Mouse (Mus musculus) embryo, embryonic 10.5 days (tissue): ENCODE measurements around the gene Uhmk1.
A peak's percentile ranks its signal among the peaks of the same experiment; 100 is the strongest.
"Not testable (repeated sequence)": the region's sequence is repeated elsewhere in the genome, so short reads cannot be mapped to it uniquely, and the experiment has no call there.

Source experiments
- DNase-seq: peaks from one replicate; pipeline ENCODE4 v3.0.0-alpha.2; 2015; ENCODE audit warnings: low spot score

Uhmk1 gene

DNA sequence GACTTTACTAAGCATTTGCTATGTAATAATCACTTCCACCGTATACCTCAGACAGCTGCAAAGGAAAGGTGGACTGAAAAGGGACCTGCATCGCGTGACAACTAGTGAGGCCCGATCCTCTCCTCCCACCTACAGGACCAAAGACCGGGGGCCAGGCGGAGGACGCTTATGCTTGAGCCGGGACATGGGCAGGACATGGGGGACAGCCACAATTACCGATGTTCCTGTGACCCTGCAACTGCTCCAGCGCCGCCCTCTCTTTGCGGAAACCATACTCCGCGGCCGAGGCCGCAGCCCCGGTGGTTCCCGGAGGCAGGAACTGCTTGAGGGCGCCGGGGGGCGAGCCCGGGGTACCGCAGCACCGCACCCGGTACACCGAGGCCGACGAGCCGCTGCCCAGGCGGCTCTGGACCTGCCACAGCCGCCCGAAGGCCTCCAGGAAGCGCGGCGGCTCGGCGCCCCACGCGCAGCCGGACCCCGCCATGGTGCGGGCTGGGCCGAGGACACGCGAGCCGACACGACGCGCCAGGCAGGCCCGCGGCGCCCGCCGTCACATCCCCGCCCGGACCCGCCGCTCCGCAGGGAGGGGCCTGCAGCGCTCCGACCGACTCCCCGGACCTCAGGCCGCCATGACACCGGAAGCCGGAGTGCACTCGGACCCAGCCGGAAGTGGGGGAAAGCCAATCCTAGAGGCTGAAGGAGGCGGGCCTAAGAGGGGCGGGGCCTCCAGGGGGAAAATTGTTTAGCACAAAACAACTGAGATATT lies at the start of gene Uhmk1:
TSS of gene Uhmk1 (minus strand) at position 641 of the 766 bp plus-strand sequence.
- DNase-seq, result peak; percentile 94

DNA sequence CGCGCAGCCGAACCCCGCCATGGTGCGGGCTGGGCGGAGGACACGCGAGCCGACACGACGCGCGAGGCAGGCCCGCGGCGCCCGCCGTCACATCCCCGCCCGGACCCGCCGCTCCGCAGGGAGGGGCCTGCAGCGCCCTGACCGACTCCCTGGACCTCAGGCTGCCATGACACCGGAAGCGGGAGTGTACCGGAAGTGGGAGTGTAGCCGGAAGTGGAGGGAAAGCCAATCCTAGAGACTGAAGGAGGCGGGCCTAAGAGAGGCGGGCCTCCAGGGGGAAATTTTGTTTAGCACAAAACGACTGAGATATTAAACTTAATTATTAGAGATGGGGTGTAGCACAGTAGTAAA lies 40.3 kb upstream of the Uhmk1 start:
- DNase-seq, result peak; percentile 94

DNA sequence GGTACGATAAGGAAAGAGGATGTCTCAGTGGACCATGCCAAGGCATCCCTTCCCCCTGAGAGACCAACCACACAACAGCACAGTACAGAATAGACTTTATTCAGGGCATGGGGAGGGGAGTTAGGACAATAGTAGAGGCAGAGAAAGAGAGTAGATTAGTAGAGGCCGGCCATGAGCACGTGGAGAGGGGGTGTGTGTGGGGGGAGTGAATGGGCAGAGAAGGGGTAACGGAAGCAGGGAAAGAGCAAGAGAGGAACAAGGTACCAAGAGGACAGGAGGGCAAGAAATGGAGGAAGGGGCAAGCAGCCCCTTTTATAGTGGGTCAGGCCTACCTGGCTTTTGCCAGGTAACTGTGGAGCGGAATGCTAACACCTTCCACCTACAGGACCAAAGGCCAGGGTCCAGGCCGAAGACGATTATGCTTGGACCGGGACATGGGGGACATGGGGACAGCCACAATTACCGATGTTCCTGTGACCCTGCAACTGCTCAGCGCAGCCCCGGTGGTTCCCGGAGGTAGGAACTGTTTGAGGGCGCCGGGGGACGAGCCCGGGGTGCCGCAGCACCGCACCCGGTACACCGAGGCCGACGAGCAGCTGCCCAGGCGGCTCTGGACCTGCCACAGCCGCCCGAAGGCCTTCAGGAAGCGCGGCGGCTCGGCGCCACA lies 39.8 kb upstream of the Uhmk1 start:
- no peak for DNase-seq

DNA sequence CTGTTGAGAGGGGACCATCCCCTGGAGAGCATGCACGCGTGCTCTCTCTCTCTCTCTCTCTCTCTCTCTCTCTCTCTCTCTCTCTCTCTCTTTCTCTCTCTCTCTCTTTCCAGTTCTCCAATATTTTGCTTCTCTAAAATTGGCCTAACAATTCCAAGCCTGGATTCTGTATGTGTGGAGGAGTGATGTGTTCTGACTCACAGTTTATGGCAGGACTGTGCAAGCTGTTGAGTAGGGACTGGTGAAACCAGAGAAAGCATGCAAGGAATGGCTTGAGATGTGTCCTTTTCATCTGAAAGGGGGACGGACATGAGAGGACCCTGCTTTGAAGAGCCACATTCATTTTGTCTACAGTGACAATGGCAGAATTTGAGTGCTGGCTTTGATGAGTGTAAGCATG lies 29.8 kb upstream of the Uhmk1 start:
- no peak for DNase-seq

DNA sequence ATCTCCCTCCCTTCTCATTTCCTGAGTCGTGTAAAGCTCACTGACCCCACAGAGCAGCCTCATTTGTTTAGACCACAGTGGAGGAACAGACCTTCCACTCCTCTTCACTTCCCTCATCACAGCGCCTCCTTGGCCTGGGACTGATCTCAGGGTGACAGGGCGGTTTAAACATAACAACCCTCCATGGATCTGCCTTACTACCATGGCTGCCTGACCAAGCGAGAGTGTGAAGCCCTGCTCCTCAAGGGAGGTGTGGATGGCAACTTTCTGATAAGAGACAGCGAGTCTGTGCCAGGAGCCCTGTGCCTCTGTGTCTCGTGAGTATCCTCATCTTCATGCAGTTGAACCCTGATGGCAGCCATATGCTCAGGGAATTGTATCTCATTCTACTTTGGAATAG lies 17.5 kb upstream of the Uhmk1 start, which contains the start of gene Sh2d1b2:
TSS of gene Sh2d1b2 (plus strand) at position 62 of the 400 bp plus-strand sequence.
- DNase-seq, result not testable (repeated sequence)

DNA sequence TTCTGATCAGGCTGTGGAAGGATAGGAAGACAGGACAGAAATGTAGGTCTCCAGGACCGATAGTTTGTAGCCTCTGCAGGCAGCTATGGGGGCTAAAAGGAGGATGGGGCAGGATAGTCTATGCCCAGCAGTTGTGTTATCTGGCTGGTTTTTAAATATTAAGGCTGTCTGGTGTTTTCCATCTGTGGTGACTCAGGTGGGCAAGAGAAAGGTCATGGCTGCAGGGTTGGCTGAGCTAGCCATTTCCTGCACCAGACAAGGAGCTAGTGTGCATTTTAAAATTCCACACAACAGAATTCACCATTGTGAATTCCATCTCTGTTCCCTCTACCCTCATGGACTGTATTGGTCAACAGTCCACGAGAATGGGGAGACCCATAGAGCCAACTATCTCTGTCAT lies 8.1 kb upstream of the Uhmk1 start:
- no peak for DNase-seq

DNA sequence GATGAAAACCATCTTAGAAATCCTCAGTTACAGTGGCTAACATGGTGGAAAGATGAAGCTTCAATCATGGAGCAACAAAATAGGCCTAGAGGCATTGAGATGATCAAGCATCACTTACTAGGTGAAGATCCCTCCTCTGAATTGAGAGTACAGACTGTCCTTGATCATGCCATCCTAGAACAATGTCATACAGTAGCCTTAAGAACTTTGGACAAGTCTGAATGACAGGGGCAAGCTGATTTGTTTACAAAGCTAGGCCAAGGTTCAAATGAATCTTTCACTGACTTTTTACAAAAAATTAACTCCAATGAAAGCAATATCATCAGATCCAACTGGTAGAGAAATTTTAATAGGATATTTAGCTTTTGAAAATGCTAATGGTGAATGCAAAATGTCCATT lies 5.2 kb upstream of the Uhmk1 start:
- DNase-seq, result no peak

DNA sequence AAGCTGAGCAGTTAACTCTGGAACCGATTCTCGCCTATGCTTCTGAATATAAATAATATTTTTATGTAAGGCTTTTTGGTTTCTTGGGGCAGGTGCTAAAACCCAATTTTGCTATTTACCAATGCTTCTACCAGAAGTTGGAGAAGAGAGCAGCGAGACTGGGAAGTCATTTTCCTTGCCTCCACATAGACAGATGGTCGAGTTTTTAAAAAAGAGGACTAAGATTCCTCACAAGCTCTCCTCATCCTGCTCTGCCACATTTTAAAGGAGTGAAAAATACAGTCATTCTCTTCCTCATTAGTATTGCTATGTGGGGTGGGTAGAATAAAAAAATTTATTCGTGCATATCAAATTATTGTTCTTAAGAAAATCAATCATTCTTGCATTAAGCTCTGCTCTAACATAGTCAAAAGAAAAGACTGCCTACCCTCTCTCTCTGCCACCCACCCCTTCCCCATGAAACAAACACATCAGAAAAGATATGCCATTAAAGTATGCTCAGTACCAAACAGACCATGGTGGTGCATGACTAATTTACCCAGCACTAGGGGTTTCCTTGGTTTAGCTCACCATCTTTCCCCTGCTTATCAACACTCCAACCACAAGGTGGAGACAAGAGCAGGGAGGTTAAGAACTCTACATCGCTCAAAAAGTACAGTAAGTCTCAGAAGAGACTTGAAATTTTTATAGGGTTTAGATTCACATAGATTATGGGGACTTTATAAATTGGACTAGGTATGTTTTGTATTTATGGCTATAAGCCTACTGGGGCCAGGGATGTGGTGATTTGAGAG lies 3.1 kb upstream of the Uhmk1 start:
- peak; percentile 62 for DNase-seq

DNA sequence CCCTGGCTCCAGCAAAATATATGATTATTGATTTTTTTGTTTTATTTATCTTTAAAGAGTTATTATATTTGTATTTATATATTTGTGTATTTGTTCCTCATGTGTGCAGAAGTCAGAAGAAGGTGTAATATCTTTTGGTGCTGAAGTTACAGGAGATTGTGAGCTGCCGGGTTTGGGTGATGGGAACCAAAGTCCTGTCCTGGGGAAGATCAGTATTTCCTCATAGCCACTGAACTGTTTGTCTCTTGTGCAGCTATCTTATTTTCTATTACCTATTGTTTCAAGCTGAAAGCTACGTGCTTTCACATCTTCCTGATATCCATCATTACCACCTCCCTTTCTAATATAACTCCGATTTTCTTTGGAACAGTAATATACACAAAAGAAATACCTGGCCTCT lies 393 bp upstream of the Uhmk1 start:
- no peak for DNase-seq

DNA sequence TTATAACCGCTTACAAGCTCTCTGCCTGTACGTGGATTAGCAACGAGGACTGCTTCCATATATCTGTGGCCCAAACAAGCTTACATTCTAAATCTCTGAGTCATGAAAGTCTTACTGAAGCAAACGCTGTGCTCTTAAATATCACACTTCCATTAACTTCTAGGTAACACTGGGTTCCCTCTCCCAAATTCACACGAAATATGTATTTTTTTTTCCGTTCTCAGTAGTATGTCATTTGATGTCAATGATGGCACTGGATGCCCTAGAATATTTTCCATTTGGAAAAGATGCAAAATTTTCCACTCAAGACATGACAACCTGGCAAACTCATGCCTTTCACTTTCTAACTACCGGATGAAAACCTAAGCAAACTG lies 827 bp downstream of the Uhmk1 start:
- no peak for DNase-seq

DNA sequence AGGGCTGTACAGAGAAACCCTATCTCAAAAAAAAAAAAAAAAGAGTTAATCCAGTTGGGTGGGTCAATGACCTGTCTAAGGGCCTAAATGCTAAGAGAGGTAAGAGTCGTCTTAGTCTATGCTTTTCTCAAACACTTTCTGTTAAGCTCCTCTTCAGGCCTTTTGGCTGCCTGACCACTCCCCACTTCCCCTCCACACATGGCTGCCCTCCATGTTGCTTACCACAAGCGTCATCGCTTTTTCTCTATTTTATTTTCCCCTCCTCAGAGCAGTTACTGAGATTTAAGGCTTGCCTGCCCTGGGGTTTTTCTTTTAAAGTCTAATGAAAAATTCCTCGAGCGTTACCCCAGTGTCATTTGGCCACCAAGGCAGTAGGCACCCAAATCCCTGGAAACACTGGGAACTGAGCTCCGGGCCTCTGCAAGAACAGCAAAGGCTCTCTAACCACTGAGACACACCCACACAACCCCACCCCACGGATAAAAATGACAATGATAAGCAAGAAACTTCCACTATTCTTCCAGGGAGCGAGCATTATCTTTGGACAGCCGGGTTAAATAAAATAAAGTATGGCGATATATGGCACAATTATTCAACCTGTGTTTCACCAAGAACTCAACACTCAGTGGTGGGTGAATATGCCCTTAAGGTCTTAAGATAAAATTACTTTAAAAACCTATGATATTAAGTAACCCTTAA lies 1.9 kb downstream of the Uhmk1 start:
- no peak for DNase-seq

DNA sequence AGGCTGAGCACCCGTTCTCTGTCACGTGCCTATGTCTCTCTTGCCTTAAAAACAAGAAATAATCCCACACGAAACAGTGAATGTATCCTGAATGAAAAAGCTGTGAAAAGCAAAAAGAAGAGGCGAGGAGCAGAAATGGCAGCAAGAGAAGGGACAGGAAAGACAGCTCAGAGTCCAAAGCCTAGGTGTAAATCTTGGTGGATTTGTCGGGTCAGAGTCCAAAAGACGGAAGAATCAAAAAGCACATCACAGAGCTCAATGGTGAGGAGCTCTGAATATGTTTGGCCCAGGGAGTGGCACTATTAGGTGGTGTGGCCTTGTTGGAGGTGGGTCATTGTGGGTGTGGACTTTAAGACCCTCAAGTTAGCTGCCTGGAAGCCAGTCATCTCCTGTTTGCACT lies 8.8 kb downstream of the Uhmk1 start:
- DNase-seq, result no peak

DNA sequence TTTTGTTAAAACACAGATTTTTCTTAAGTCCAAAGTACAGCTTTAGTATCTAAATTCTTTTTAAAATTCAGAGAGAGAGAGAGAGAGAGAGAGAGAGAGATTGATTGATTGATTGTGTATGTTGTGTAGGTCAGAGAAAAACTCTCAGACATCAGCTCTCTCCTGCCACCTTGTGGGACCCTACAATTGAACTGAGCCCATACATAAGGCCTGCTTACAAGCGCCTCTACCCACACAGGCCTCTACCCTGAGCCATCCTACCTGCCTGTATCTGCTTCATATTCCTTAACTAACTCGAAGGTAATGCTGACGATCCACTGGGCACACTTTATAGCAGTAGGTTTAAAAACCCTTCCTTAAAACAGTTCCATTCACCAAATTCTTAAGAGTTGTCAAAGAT lies 14.8 kb downstream of the Uhmk1 start:
- DNase-seq, result peak; percentile 46

DNA sequence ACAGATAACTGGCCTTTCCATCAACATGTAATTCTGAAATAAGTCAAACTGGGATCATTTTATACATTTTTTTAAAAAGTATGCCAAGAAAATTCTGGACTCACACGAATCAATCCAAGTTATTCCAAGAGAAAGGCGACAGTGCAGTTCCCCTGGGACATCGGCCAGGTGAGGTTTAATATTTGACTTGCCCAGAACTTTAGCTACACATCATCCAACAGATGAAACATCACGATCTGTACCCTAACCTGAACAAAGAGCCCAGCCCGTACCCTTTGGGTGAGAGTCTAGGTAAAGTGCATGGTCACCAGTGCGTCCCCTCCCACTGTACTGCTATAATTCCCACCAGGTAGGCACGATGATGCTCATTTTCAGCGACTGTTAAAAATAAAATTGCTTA lies 19.0 kb downstream of the Uhmk1 start:
- DNase-seq, result no peak

DNA sequence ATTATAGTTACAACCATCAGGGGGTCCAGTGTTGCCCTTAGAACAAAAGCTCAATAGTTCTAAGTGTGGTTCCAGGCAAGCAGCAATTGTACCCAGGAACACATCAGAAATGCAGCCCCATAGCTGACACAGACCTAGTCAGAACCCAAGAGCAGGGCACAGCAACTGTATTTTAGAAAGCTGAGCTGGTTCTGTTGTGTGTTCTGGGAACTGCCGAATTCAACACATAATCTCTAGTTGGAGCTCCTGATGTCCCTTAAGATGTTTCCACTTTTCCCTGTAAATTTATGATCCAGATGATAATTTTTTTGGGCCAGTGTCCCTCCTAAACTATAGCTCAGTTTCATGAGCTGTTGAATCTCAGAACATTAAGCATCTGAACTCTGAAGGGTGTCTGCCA lies 23.3 kb downstream of the Uhmk1 start:
- DNase-seq, result no peak

DNA sequence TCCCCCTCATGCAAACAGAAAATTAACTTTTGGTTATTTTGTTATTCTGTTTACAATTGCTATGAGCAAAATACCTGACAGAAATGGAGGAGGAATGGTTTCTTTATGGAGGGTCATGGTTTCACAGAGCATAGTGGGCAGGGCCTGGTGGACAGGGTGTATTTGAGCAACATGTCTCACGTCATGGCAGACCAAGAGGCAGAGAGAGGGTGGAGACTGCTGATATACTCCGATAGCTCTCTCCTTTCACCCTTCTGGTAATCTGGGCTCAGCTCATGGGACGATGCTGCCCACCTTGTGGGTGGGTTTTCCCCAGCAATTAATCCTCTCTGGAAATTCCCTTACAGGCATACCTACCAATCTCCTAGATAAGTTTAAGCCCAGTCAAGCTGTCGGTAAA lies 25.0 kb downstream of the Uhmk1 start:
- DNase-seq, result no peak

DNA sequence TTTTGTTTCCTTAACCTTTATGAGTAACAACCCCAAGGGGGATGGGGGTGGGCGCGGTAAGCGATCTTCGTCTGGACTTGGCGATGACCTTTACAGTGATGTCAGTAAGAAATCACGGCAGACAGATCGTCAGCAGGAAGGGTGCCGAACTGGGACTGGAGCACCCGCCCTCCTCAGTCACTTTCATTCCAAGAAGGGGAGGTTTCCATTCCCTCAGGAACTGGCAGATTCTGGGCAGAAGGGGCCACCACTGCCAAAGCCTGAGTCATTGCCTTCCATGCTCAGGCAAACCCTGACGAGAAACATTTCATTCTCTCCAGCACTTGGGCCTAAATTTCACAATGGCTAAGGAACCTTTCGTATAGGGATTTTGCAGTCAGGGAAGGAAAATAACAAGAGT lies 26.6 kb downstream of the Uhmk1 start:
- DNase-seq, result no peak

DNA sequence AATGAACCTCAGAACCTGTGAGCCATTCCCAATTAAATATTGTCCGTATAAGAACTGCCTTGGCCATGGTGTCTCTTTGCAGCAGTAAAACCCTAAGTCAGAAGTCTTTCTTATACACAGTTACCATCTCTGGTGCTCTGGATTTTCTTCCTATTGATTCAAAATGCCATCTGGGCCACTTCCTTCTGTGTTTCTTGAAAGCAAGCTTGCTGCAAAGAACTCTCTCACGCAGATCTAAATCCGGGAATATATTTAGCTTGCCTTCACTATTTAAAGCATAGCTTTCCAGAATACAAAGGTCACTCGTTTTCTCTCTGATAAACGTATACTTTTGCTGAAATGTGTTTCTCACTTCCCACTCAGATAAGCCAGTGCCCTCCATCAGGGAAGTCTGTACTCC lies 28.7 kb downstream of the Uhmk1 start:
- no peak for DNase-seq

DNA sequence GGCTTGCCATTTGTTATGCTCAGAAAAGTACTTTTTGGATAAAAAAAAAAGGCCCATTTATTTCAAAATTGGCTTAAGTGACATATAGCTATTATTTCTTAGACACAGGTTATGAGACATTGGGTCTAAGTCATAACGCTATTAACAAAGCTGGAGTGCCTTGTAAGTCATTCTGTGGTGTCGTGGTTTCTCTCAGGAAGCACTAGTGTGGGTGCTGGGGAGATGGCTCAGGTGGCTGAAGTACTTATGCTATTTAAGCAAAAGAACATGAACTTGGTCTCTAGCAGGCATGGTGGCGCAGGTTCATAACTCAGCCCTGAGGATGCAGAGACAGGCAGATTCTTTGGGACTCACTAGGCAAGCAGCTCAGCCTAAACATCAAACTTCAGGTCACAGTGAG lies 30.1 kb downstream of the Uhmk1 start:
- no peak for DNase-seq

DNA sequence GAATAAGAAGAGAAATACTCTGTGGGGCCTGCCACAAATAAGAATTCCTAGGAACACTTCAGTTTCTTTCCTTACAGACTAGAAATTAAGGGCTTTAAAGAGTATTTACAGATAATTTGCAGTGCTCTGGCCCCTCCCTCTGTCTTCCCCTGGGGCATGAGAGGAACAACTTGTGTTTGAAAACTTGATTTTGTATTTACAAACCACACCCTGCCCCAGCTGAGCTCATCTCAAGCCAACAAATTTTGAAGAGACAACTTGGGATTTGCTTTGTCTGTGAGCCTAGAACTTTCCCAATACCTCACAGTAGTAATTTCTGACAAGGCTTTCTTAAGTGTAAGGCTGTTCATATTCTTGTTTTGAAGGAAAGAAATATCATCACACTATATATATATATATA lies 32.5 kb downstream of the Uhmk1 start:
- DNase-seq, result no peak

DNA sequence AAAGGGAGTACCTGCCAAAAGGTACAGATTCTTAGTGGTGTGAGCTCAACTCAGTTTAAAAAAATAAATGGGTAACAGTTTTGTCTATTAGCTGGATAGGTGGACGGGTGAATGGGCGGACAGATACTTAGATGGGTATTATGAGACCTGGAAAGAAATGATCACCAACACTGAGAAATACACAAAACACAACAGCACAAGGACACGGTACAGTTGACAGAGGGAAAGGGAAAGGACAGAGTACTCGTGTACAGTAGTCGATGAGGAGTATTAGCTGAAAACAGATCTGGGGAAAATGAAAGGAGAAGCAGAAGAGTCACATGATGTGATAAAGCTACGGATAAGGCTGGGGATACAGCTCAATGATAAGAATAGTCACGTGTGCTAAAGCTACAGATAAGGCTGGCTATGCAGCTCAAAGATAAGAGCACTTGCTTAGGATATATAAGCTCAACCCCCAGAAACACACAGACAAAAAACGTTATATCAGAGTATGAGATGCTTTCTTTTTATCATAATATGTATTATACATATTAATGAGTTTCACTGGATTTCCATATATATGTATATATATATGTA lies 38.4 kb downstream of the Uhmk1 start:
- DNase-seq, result no peak

DNA sequence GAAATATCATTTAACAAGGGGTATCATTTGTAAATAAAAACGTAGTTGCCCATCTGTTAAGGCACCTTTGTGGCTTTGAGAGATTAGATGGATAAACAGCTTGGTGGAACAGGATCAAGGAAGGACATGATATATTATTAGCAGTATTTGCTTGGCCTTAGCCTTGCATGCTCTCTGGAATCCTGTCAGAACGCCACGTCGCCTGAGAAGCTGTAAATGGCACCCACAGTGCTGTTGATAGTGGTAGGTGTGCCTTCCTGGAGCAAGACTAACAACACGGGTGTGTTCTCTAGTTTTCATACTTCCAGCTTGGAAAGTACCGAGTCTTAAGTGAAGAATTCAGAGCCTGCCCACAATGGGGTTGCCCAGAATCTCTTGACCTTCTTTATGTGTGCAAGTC lies 39.3 kb downstream of the Uhmk1 start:
- no peak for DNase-seq
